Mouse (Mus musculus) cerebellum, adult 2 months (tissue): ENCODE results near the gene Pou3f1.

ENCODE experiments used
- CTCF ChIP-seq: fragments of 200-500 bp; IDR thresholded peaks from 2 replicates; pipeline ENCODE4 v1.5.1; 2011; ENCODE audit warnings: low read depth, mild to moderate bottlenecking, control low read depth, low read length, moderate library complexity, borderline replicate concordance; ENCODE audit not compliant: insufficient read depth
- POLR2A ChIP-seq: fragments of 200-500 bp; IDR thresholded peaks from 2 replicates; pipeline ENCODE4 v1.6.1; 2011; ENCODE audit warnings: low read length, control low read depth, borderline replicate concordance; ENCODE audit not compliant: insufficient read depth

GRCm38 (mm10) chr4:124658412-124658851 is 1.8 kb downstream of the Pou3f1 start:
- no peak for TF ChIP-seq POLR2A
- no peak for TF ChIP-seq CTCF
